Mouse (Mus musculus) adrenal gland, postnatal 4 days (tissue): ENCODE data around the gene Tec. TPM values are rescaled to one million over a fixed set of nuclear protein-coding genes. Genes with fewer than 3 reads are reported as not detected.

ENCODE experiments used
- DNase-seq, 2 experiments: peaks; one replicate each; pipeline ENCODE4 v3.0.0; 2021 to 2022; ENCODE audit warnings: low spot score in 2 of 2, mixed read lengths in 2 of 2
- total RNA-seq, 2 experiments: library from RNA; stranded (reverse); gene quantifications; 2 replicates each; pipeline ENCODE4 v1.2.3; 2021

Gene Tec
- total RNA-seq, 2 experiments from 2014 or later: 3.2 to 5.0 TPM

DNA sequence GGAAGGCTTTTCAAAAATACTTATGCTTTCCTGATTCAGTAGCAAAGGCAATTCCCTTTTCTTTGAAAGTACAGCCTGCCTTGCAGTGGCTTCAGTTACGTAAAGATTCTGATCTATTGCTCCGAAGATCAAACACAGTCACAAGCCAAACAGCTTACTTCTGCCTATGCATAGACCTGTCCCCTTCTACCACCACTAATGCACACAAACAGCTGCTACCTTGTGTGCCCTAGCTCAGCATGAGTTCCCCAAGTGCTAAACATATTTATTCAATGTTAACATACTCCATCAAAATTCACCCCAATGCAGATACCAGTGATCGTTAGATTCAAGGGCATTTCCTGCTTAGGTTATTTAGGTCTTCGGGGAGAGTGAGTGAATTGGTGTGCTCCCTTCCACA, 121.8 kb downstream of the Tec start:
- DNase-seq: no peak

DNA sequence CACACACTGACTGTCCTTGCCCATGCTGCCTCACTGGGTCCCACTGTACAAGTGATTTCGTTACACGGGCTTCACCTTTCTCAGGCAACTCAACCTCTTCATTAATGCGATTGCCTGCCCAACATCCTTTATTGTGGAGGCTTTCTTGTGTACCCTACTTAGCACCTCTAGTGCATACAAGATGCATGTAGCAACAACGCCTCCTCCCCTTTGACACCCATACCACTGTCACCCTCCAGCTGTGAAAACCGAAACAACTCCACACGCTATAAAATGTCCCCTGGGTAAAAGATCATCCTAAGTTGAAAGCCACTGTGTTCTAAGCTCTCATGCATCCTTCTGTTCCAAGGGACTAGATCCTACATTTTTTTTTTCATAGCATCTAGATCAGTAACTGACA, 125.2 kb downstream of the Tec start:
- DNase-seq: no peak

DNA sequence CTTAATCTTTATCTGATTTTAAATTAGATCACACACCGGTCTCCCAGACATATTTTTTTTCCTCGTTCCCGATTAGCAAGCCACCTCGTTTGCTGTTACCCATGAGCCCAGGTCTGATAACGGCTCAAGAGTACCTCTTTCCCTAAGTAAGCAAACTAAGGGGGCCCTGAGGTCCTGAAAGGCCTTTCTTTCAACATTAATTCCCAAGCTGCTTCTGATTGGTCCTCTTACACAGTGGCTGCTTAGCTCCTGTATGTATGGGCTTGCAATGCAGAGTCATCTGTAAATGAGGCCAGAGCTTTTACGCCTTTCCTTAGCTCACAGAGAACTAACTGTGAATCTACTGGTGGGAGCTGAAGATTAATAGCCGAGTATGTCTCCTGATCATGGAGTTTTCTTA, 131.4 kb downstream of the Tec start:
- DNase-seq: no peak

DNA sequence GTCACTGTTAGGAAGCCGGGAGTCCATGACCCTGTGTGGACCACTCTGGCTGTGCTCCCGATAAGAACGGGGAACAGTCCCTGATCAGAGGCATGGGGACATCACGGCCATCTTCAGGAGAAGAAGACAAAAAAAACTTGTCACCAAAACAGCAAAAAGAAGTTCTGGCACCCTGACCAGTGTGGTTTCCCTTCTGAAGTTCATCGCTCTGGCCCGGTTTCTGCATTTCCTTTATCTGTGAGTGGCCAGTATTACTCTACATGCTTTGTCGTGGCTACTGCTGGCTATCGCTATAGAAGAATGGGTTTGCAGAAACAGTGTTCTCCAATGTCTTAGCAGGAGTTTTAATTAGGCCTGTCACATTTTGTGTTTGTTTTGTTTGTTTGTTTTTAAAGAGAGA, 131.8 kb downstream of the Tec start:
- no peak for DNase-seq

DNA sequence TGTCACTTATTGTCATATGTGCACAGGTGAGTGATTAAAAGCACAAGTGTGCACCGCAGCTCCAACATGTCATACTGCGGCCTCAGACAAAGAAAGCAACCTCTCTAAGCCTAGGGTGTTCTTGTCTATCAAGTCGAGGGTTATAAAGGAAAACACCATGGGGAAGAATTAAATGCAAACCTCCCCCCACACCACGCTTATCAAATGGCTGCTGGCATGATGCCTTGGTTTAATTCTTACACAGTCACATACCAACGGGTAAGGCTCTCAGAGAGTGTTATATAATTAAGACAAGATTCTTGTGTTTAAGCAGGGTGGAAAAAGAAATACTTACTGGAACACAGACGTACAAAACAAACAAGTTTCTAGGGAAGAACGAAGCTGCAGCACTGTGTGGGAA, 132.5 kb downstream of the Tec start:
- no peak for DNase-seq

DNA sequence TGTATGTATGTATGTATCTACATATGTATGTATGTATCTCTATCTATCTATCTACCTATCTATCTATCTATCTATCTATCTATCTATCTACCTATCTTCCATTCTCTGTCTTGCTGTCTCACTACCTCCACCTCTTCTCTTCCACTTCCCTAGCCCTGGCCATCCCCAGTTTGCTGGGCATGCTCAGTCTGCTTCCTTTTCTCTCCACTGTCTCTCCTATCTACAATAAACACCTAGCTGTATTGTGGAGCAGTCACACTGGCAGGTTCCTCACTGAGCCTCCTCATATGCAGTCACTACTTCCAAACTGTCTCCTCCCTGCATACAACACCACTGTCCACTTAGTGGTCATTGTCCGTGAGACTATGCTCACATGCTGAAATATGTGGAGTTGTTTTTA, 135.4 kb downstream of the Tec start:
- DNase-seq: no peak

DNA sequence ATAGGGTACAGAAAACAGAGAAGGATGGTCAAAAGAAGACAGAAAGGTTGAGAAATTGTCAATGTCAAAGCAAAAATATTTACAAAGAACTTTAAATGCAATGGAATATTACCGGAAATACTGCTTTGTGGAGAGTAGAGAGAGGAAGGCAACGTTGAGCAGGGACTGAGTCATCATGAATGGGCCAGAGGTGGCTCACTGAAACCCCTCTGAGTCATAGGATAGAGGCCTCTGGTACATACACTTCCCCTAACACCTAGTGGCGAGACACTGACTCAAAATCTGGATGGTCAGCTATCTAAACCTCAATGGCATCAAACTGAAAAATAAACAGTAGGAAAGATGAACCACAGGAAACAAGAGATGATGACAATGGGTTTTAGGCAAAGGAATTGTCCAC, 142.9 kb downstream of the Tec start:
- no peak for DNase-seq

DNA sequence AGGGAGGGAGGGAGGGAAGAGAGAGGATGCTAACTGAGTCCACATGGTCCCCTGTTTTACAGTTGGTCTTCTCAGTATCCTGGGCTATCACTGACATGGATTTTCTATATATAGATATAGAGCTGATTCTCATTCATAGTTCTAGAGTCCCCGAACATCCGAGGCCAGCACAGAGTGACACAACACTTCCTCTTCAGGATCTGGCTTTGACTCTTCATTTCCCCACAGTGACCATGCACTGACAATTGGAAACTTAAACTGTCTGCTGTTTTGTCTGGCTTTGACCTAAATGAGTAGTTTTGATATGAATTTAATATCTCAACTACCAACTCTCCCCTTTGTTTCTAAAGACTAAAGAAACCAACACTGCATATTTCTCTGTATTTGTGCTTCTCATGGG, 144.9 kb downstream of the Tec start:
- no peak for DNase-seq

DNA sequence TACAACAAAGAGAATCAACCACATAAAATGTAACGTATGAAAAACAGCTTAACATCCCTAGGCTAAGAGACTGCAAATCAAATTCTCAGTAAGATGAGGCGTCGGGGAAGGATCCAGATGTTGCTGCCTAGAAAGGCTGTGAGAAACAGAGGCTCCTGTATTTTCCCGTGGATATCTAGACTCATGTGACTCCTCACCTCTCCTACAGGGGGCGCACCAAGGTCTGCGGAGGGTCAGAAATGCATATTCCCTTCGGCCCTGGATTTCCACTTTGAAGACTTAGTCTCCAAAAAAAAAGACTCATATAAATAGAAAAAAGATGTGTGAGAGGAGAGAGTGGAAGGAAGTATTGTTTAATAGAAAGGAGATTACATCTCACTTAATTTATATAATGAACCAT, 147.7 kb downstream of the Tec start:
- no peak for DNase-seq

DNA sequence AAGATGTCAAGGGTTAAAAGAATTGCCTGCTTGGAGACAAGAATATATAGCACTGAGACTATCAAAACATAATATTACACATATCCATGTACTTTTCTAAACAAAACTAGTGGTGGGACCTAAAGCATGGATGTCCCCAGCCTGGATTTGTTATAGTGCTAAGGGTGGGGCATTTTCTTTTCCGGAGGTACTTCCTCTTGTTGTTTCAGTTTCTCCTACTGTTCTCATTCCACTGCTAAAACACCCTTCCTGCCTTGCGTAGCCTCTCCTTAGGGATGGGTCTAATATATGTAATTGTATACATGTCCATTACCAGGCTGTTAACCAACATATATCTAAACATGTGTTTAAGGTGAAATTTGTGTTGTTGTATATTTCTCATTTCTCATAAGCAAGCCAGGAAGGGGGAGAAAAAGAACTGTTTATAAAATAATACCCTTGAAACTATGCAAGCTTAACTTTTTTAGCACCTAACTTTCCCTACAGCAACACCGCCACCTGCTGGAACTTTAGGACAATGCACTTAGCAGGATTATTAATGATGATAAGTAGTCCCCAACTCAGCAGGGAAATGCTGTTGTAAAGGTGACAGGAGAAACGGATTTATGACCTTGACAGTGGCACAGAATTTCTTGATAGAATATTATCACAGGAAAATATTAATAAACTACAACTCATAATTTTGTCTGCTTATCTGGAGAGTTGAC, 157.6 kb downstream of the Tec start:
- peak in 1 of 2 experiments; percentile 29 for DNase-seq

DNA sequence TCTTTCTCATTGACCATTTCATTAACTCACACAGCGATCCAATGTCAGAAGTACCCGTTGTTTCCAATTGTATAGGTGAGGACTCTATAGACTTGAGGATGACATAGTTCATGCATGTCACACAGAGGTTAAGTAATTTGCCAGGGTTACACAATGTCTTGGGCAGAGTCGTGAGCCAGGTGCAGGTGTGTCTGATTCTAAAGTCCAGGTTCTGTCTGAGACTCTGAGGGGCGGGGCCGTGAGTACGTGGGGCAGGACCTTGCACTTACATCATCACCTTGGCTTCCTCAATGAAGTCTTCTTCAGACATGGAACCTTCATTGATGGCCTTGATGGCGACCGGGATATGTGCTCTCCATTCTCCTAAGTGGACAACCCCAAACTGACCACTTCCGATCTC, 158.3 kb downstream of the Tec start:
- no peak for DNase-seq

DNA sequence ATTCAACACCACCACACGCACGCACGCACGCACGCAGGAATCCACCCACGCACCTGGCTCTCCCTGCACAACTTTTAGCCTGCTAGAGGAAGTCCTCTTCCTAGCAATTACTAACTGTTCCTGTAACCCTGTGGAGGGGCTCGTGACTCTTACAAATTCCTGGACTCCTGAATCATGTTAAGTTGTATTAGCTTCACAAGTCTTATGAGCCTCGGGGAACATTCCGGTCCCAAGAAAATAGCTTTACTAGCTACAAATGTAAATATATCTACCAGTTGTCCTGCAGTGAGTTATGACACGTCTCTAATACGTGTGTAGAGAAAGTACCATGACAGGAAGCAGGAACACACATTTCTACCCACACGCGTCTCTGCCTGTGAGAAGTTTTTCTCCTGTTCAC, 158.8 kb downstream of the Tec start:
- DNase-seq: no peak

DNA sequence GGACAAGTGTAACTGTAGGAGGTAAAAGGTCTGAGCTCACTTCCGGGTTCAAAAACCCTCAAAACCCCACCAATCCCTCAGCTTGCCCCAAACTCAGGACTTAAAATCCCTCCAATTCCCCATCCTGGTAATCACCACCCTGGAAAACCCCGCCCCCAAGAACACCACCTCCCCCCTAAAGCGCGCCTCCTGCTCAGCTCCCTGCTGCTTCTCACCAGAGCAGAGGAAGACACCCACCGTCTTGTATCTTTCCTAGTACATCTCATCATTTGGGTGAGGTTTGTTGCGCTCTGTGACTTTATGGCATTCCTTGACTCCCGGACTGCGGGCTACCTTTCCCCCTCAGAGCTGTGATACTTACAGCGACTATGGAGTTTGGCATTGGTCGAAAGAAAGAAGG, 161.6 kb downstream of the Tec start:
- no peak for DNase-seq

DNA sequence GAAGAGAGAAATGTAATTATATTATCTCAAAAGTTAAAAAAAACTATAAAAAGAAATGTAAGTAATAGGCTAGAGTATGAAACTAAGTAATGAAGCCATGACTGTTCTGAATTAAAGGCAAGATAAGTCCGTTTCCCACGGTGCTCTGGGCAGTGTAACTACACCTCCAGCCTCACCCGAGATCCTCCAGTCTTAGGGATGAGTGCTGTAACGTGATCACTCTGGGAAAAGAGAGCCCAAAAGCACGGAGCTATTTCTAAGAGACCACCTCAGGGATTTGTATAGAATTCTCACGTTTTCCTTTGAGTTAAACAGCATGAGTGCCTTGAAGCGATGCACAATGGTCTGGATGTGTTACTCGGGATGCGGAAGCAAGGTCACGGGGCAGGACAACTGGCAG, 162.2 kb downstream of the Tec start:
- no peak for DNase-seq

Other genes with a start within 250 kb of the Tec start
- gene Cnga1, start 224.2 kb downstream of the Tec start, total RNA-seq: not detected
- gene Nipal1, start 220.7 kb downstream of the Tec start, total RNA-seq: 1 to 10 TPM; 3.9 to 6.7 TPM
- gene Txk, start 115.7 kb downstream of the Tec start, total RNA-seq: under 1 TPM; 0.25 TPM
- 10 to 100 TPM; 54.6 to 65.3 TPM for gene Slain2, start 45.8 kb upstream of the Tec start, total RNA-seq
- not detected for gene Gm10135, start 106.2 kb upstream of the Tec start, total RNA-seq
- gene Slc10a4, start 138.4 kb upstream of the Tec start, total RNA-seq: 10 to 100 TPM; 16.3 to 19.5 TPM